Mouse (Mus musculus) midbrain, embryonic 11.5 days (tissue): ENCODE results near the gene Oprd1. TPM values are rescaled to one million over a fixed set of nuclear protein-coding genes. Genes with fewer than 3 reads are reported as not detected.

Experiments used
- ATAC-seq: fragments of 200-750 bp; cut with Nextera tagmentation; 2 replicates; pipeline ENCODE4 v1.8.0; 2017; ENCODE audit warnings: moderate TSS enrichment, moderate library complexity; ENCODE audit not compliant: low FRiP score
- DNase-seq: peaks from one replicate; pipeline ENCODE4 v3.0.0; 2015; ENCODE audit warnings: low spot score; ENCODE audit errors: missing footprints
- H3K27ac ChIP-seq: fragments of 300-500 bp; sonication (generic); 2 replicates; pipeline ENCODE4 v1.5.1; 2014; ENCODE audit warnings: low read depth, low read length
- H3K27me3 ChIP-seq: fragments of 300-500 bp; sonication (generic); 2 replicates; pipeline ENCODE4 v1.6.1; 2014; ENCODE audit warnings: mild to moderate bottlenecking, low read length, moderate library complexity, mixed read lengths; ENCODE audit not compliant: control insufficient read depth, insufficient read depth
- H3K36me3 ChIP-seq: fragments of 300-500 bp; sonication (generic); 2 replicates; pipeline ENCODE4 v1.6.1; 2014; ENCODE audit warnings: mild to moderate bottlenecking, low read length, moderate library complexity, mixed read lengths; ENCODE audit not compliant: control insufficient read depth, insufficient read depth
- H3K4me1 ChIP-seq: fragments of 300-500 bp; sonication (generic); 2 replicates; pipeline ENCODE4 v1.6.1; 2014; ENCODE audit warnings: low read length; ENCODE audit not compliant: control insufficient read depth, insufficient read depth
- H3K4me2 ChIP-seq: fragments of 300-500 bp; sonication (generic); 2 replicates; pipeline ENCODE4 v1.6.1; 2014; ENCODE audit warnings: mild to moderate bottlenecking, moderate library complexity
- H3K4me3 ChIP-seq: fragments of 300-500 bp; sonication (generic); 2 replicates; pipeline ENCODE4 v1.5.1; 2014; ENCODE audit warnings: low read depth, low read length
- H3K9ac ChIP-seq: fragments of 300-500 bp; sonication (generic); 2 replicates; pipeline ENCODE4 v1.6.1; 2014; ENCODE audit warnings: low read length
- H3K9me3 ChIP-seq: fragments of 300-500 bp; sonication (generic); 2 replicates; pipeline ENCODE4 v1.6.1; 2016; ENCODE audit warnings: low read length; ENCODE audit not compliant: control insufficient read depth
- WGBS: fragments of 180-500 bp; shearing (Covaris S2); extraction: QIAGEN DNeasy Blood & Tissue Kit; methylation state at CpG from one replicate; pipeline ENCODE4 v1.1.7; 2014; 5-methylcytosine and 5-hydroxymethylcytosine counted together
- polyA plus RNA-seq: library from polyadenylated mRNA; unstranded; fragments of >200 nt; fragmentation: Nextera tagmentation; extraction: Ambion mirVana; gene quantifications from 2 replicates; pipeline ENCODE4 v1.2.1, GENCODE M21; 2014

The Oprd1 gene
- polyA plus RNA-seq, 1 experiment from 2014 or later = 0.08 TPM

GRCm38 (mm10) chr4:132072156-132072555 is 72.1 kb downstream of the Oprd1 start:
- Histone ChIP-seq H3K27ac (no peak overlapping the region), H3K27me3 (peaks cover 15% of the 10 kb centered on the region), H3K9me3 (no peaks in the 10 kb centered on the region), H3K9ac (no peak overlapping the region), H3K4me2 (0 out of 2 replicates have a peak overlapping the region, but pooled peaks have one; percentile 2), H3K4me1 (peaks cover 18% of the 10 kb centered on the region), H3K36me3 (no peaks in the 10 kb centered on the region), H3K4me3 (no peak overlapping the region)
- DNase-seq (no peak), ATAC-seq (no peak)
- WGBS = 71% methylated on average over 3 of the region's 3 CpGs

- Histone ChIP-seq H3K36me3 (no peaks in the 10 kb centered on the region), H3K9me3 (no peaks in the 10 kb centered on the region), H3K27ac (no peak overlapping the region), H3K4me1 (peaks cover 15% of the 10 kb centered on the region), H3K4me2 (no peak overlapping the region), H3K4me3 (no peak overlapping the region), H3K9ac (no peak overlapping the region), H3K27me3 (peaks cover 13% of the 10 kb centered on the region)
- no peak for DNase-seq
- WGBS = 90% methylated on average over 2 of the region's 2 CpGs
- no peak for ATAC-seq
Measured at GRCm38 (mm10) chr4:132071674-132072073, 72.6 kb downstream of the Oprd1 start.

- Histone ChIP-seq H3K9me3 (no peaks in the 10 kb centered on the region), H3K4me3 (no peak overlapping the region), H3K27me3 (peaks cover 2% of the 10 kb centered on the region; the same call in 1 of the 2 replicates), H3K4me2 (no peak overlapping the region), H3K27ac (no peak overlapping the region), H3K4me1 (peaks cover 2% of the 10 kb centered on the region; the same call in 1 of the 2 replicates), H3K36me3 (no peaks in the 10 kb centered on the region), H3K9ac (no peak overlapping the region)
- DNase-seq (no peak), ATAC-seq (no peak)
- WGBS = 77% methylated on average over 2 of the region's 2 CpGs
Measured at GRCm38 (mm10) chr4:132067938-132068235, 76.4 kb downstream of the Oprd1 start.

- 90% methylated on average over 14 of the region's 14 CpGs for WGBS
- Histone ChIP-seq H3K4me3 (no peak overlapping the region), H3K27ac (no peak overlapping the region), H3K4me2 (no peak overlapping the region), H3K36me3 (no peaks in the 10 kb centered on the region), H3K9ac (no peak overlapping the region), H3K9me3 (no peaks in the 10 kb centered on the region), H3K4me1 (no peaks in the 10 kb centered on the region; the same call in 1 of the 2 replicates), H3K27me3 (no peaks in the 10 kb centered on the region)
- ATAC-seq (no peak), DNase-seq (no peak)
Measured at GRCm38 (mm10) chr4:132067112-132067937, 77.0 kb downstream of the Oprd1 start.

GRCm38 (mm10) chr4:132066101-132066773 is 78.0 kb downstream of the Oprd1 start:
- H3K9ac ChIP-seq = no peak overlapping the region
- H3K36me3 ChIP-seq = no peaks in the 10 kb centered on the region
- H3K4me3 ChIP-seq = no peak overlapping the region
- DNase-seq (no peak), ATAC-seq (no peak)
- no peaks in the 10 kb centered on the region for H3K9me3 ChIP-seq
- no peaks in the 10 kb centered on the region for H3K27me3 ChIP-seq
- no peaks in the 10 kb centered on the region; the same call in 1 of the 2 replicates for H3K4me1 ChIP-seq
- H3K4me2 ChIP-seq = no peak overlapping the region
- 58% methylated on average over 10 of the region's 10 CpGs for WGBS
- H3K27ac ChIP-seq = no peak overlapping the region

- Histone ChIP-seq H3K27ac (no peak overlapping the region), H3K4me3 (no peak overlapping the region), H3K9me3 (no peaks in the 10 kb centered on the region), H3K27me3 (no peaks in the 10 kb centered on the region), H3K9ac (no peak overlapping the region), H3K36me3 (no peaks in the 10 kb centered on the region), H3K4me1 (no peaks in the 10 kb centered on the region; the same call in 1 of the 2 replicates), H3K4me2 (no peak overlapping the region)
- ATAC-seq = no peak
- WGBS = 73% methylated on average over 3 of the region's 3 CpGs
- no peak for DNase-seq
Measured at GRCm38 (mm10) chr4:132065578-132065977, 78.7 kb downstream of the Oprd1 start.

GRCm38 (mm10) chr4:132064550-132064949 is 79.7 kb downstream of the Oprd1 start:
- no peak for DNase-seq

GRCm38 (mm10) chr4:132062934-132063884 is 81.1 kb downstream of the Oprd1 start:
- Histone ChIP-seq H3K9me3 (no peaks in the 10 kb centered on the region), H3K9ac (no peak overlapping the region), H3K4me1 (no peaks in the 10 kb centered on the region; the same call in 1 of the 2 replicates), H3K27me3 (no peaks in the 10 kb centered on the region), H3K36me3 (no peaks in the 10 kb centered on the region), H3K27ac (no peak overlapping the region), H3K4me3 (no peak overlapping the region), H3K4me2 (no peak overlapping the region)
- ATAC-seq = no peak
- WGBS = 73% methylated on average over 17 of the region's 17 CpGs
- DNase-seq = no peak

More at GRCm38 (mm10) chr4:132064550-132064949, 79.7 kb downstream of the Oprd1 start:
- no peaks in the 10 kb centered on the region; the same call in 1 of the 2 replicates for H3K4me1 ChIP-seq
- H3K4me3 ChIP-seq = no peak overlapping the region
- H3K36me3 ChIP-seq = no peaks in the 10 kb centered on the region
- H3K4me2 ChIP-seq = no peak overlapping the region
- H3K27me3 ChIP-seq = no peaks in the 10 kb centered on the region
- 89% methylated on average over 5 of the region's 5 CpGs for WGBS
- no peak overlapping the region for H3K9ac ChIP-seq
- H3K9me3 ChIP-seq = no peaks in the 10 kb centered on the region
- ATAC-seq = no peak
- no peak overlapping the region for H3K27ac ChIP-seq
